Mouse (Mus musculus) limb, embryonic 12.5 days (tissue): ENCODE data around the gene Ctsd. TPM values are rescaled to one million over a fixed set of nuclear protein-coding genes. Genes with fewer than 3 reads are reported as not detected.
"Not testable (repeated sequence)": the region's sequence is repeated elsewhere in the genome, so short reads cannot be mapped to it uniquely, and the experiment has no call there.

ENCODE experiments used
- ATAC-seq: fragments of 200-750 bp; cut with Nextera tagmentation; 2 replicates; pipeline ENCODE4 v1.8.0; 2017; ENCODE audit warnings: low read depth, moderate TSS enrichment; ENCODE audit not compliant: insufficient number of reproducible peaks, insufficient read depth, low FRiP score, low TSS enrichment
- H3K27ac ChIP-seq: fragments of 300-500 bp; sonication (generic); 2 replicates; pipeline ENCODE4 v1.5.1; 2016; ENCODE audit warnings: mild to moderate bottlenecking, moderate library complexity
- H3K27me3 ChIP-seq: fragments of 300-500 bp; sonication (generic); 2 replicates; pipeline ENCODE4 v1.6.1; 2016; ENCODE audit warnings: mild to moderate bottlenecking, moderate library complexity
- H3K36me3 ChIP-seq: fragments of 300-500 bp; sonication (generic); 2 replicates; pipeline ENCODE4 v1.6.1; 2016; ENCODE audit warnings: mild to moderate bottlenecking, moderate library complexity
- H3K4me1 ChIP-seq: fragments of 300-500 bp; sonication (generic); replicated peaks from 2 replicates; pipeline ENCODE4 v1.6.1; 2016
- H3K4me2 ChIP-seq: fragments of 300-500 bp; sonication (generic); 2 replicates; pipeline ENCODE4 v1.6.1; 2016; ENCODE audit warnings: mild to moderate bottlenecking, moderate library complexity
- H3K4me3 ChIP-seq: fragments of 300-500 bp; sonication (generic); replicated peaks from 2 replicates; pipeline ENCODE4 v1.5.1; 2016; ENCODE audit warnings: mild to moderate bottlenecking
- H3K9ac ChIP-seq: fragments of 300-500 bp; sonication (generic); replicated peaks from 2 replicates; pipeline ENCODE4 v1.6.1; 2016; ENCODE audit warnings: mild to moderate bottlenecking, moderate library complexity
- H3K9me3 ChIP-seq: fragments of 300-500 bp; sonication (generic); 2 replicates; pipeline ENCODE4 v1.6.1; 2016; ENCODE audit warnings: mild to moderate bottlenecking, moderate library complexity
- WGBS: fragments of 180-500 bp; shearing (Covaris S2); methylation state at CpG from one replicate; pipeline ENCODE4 v1.1.7; 2016; 5-methylcytosine and 5-hydroxymethylcytosine counted together
- polyA plus RNA-seq: library from polyadenylated mRNA; unstranded; fragments of >200 nt; fragmentation: Nextera tagmentation; extraction: Ambion mirVana; gene quantifications from 2 replicates; pipeline ENCODE4 v1.2.1, GENCODE M21; 2016

Ctsd gene
- polyA plus RNA-seq, 1 experiment from 2014 or later: 135 TPM

GRCm38 (mm10) chr7:142418679-142419078 is 30.8 kb upstream of the Ctsd start:
- Histone ChIP-seq H3K4me2 (no peak overlapping the region), H3K4me3 (no peak overlapping the region), H3K36me3 (no peaks in the 10 kb centered on the region), H3K4me1 (no peaks in the 10 kb centered on the region), H3K9me3 (no peaks in the 10 kb centered on the region), H3K27ac (no peak overlapping the region), H3K9ac (no peak overlapping the region), H3K27me3 (no peaks in the 10 kb centered on the region)
- ATAC-seq: no peak
- WGBS: 91% methylated on average over 8 of the region's 8 CpGs

GRCm38 (mm10) chr7:142418027-142418426 is 30.2 kb upstream of the Ctsd start:
- Histone ChIP-seq H3K36me3 (no peaks in the 10 kb centered on the region), H3K27me3 (no peaks in the 10 kb centered on the region), H3K4me2 (no peak overlapping the region), H3K4me3 (no peak overlapping the region), H3K9ac (no peak overlapping the region), H3K27ac (no peak overlapping the region), H3K4me1 (no peaks in the 10 kb centered on the region), H3K9me3 (no peaks in the 10 kb centered on the region)
- ATAC-seq: no peak
- WGBS: 95% methylated on average over 2 of the region's 2 CpGs

- Histone ChIP-seq H3K4me1 (no peaks in the 10 kb centered on the region), H3K4me2 (no peak overlapping the region), H3K36me3 (no peaks in the 10 kb centered on the region), H3K9me3 (no peaks in the 10 kb centered on the region), H3K4me3 (no peak overlapping the region), H3K27ac (no peak overlapping the region), H3K9ac (no peak overlapping the region), H3K27me3 (no peaks in the 10 kb centered on the region)
- ATAC-seq: no peak
- 50% methylated on average over 3 of the region's 3 CpGs for WGBS
Measured at GRCm38 (mm10) chr7:142416225-142416624, 28.4 kb upstream of the Ctsd start.

GRCm38 (mm10) chr7:142415314-142415713 is 27.5 kb upstream of the Ctsd start:
- Histone ChIP-seq H3K4me2 (no peak overlapping the region), H3K27me3 (no peaks in the 10 kb centered on the region), H3K4me3 (no peak overlapping the region), H3K4me1 (no peaks in the 10 kb centered on the region), H3K36me3 (no peaks in the 10 kb centered on the region), H3K27ac (no peak overlapping the region), H3K9ac (no peak overlapping the region), H3K9me3 (no peaks in the 10 kb centered on the region)
- ATAC-seq: no peak
- WGBS: 63% methylated on average over 4 of the region's 4 CpGs

GRCm38 (mm10) chr7:142413285-142413684 is 25.4 kb upstream of the Ctsd start:
- H3K4me1 ChIP-seq: no peaks in the 10 kb centered on the region
- no peak overlapping the region for H3K4me3 ChIP-seq
- no peak overlapping the region for H3K9ac ChIP-seq
- H3K4me2 ChIP-seq: no peak overlapping the region
- no peak overlapping the region for H3K27ac ChIP-seq
- H3K36me3 ChIP-seq: no peaks in the 10 kb centered on the region
- ATAC-seq: no peak
- 92% methylated on average over 6 of the region's 6 CpGs for WGBS
- H3K9me3 ChIP-seq: no peaks in the 10 kb centered on the region
- no peaks in the 10 kb centered on the region for H3K27me3 ChIP-seq

GRCm38 (mm10) chr7:142409603-142410002 is 21.8 kb upstream of the Ctsd start:
- no peak overlapping the region for H3K4me2 ChIP-seq
- WGBS: 88% methylated on average over 3 of the region's 3 CpGs
- no peak overlapping the region for H3K9ac ChIP-seq
- H3K9me3 ChIP-seq: no peaks in the 10 kb centered on the region
- no peaks in the 10 kb centered on the region for H3K27me3 ChIP-seq
- H3K4me1 ChIP-seq: no peaks in the 10 kb centered on the region
- ATAC-seq: no peak
- H3K4me3 ChIP-seq: no peak overlapping the region
- H3K27ac ChIP-seq: no peak overlapping the region
- H3K36me3 ChIP-seq: no peaks in the 10 kb centered on the region

- no peak for ATAC-seq
- WGBS: 91% methylated on average over 8 of the region's 8 CpGs
- H3K9ac ChIP-seq: no peak overlapping the region
- H3K27ac ChIP-seq: no peak overlapping the region
- no peak overlapping the region for H3K4me2 ChIP-seq
- H3K27me3 ChIP-seq: no peaks in the 10 kb centered on the region
- H3K4me3 ChIP-seq: no peak overlapping the region
- H3K4me1 ChIP-seq: no peaks in the 10 kb centered on the region
- no peaks in the 10 kb centered on the region for H3K9me3 ChIP-seq
- H3K36me3 ChIP-seq: no peaks in the 10 kb centered on the region
Measured at GRCm38 (mm10) chr7:142408686-142409085, 20.8 kb upstream of the Ctsd start.

GRCm38 (mm10) chr7:142407935-142408334 is 20.1 kb upstream of the Ctsd start:
- H3K9me3 ChIP-seq: no peaks in the 10 kb centered on the region
- H3K9ac ChIP-seq: no peak overlapping the region
- H3K27me3 ChIP-seq: no peaks in the 10 kb centered on the region
- no peak for ATAC-seq
- H3K4me1 ChIP-seq: no peaks in the 10 kb centered on the region
- no peaks in the 10 kb centered on the region for H3K36me3 ChIP-seq
- WGBS: 68% methylated on average over 4 of the region's 4 CpGs
- H3K4me3 ChIP-seq: no peak overlapping the region
- no peak overlapping the region for H3K27ac ChIP-seq
- H3K4me2 ChIP-seq: no peak overlapping the region

- 90% methylated on average over 5 of the region's 5 CpGs for WGBS
- not testable (repeated sequence) for H3K4me1 ChIP-seq, H3K27me3 ChIP-seq, H3K4me2 ChIP-seq, H3K27ac ChIP-seq, H3K9me3 ChIP-seq, H3K9ac ChIP-seq, H3K36me3 ChIP-seq, H3K4me3 ChIP-seq, ATAC-seq
Measured at GRCm38 (mm10) chr7:142405134-142405533, 17.3 kb upstream of the Ctsd start.

- Histone ChIP-seq H3K27ac (no peak overlapping the region), H3K9ac (no peak overlapping the region), H3K36me3 (no peaks in the 10 kb centered on the region), H3K4me3 (no peak overlapping the region), H3K27me3 (no peaks in the 10 kb centered on the region), H3K4me2 (no peak overlapping the region), H3K9me3 (no peaks in the 10 kb centered on the region), H3K4me1 (peaks cover 4% of the 10 kb centered on the region)
- WGBS: 88% methylated on average over 4 of the region's 4 CpGs
- no peak for ATAC-seq
Measured at GRCm38 (mm10) chr7:142403591-142403990, 15.8 kb upstream of the Ctsd start.

GRCm38 (mm10) chr7:142400750-142401142 is 12.9 kb upstream of the Ctsd start:
- H3K9me3 ChIP-seq: no peaks in the 10 kb centered on the region
- H3K4me2 ChIP-seq: no peak overlapping the region
- no peak overlapping the region for H3K9ac ChIP-seq
- no peak overlapping the region for H3K27ac ChIP-seq
- no peak overlapping the region for H3K4me3 ChIP-seq
- no peaks in the 10 kb centered on the region for H3K36me3 ChIP-seq
- H3K27me3 ChIP-seq: no peaks in the 10 kb centered on the region
- 46% methylated on average over 7 of the region's 7 CpGs for WGBS
- H3K4me1 ChIP-seq: peaks cover 4% of the 10 kb centered on the region
- ATAC-seq: no peak

GRCm38 (mm10) chr7:142400112-142400749 is 12.4 kb upstream of the Ctsd start:
- Histone ChIP-seq H3K36me3 (no peaks in the 10 kb centered on the region), H3K27me3 (no peaks in the 10 kb centered on the region), H3K4me2 (no peak overlapping the region), H3K9ac (no peak overlapping the region), H3K27ac (no peak overlapping the region), H3K4me3 (no peak overlapping the region), H3K9me3 (no peaks in the 10 kb centered on the region), H3K4me1 (peaks cover 4% of the 10 kb centered on the region)
- no peak for ATAC-seq
- WGBS: 68% methylated on average over 7 of the region's 7 CpGs
